ENCODE assay signal across 8 mouse cellular contexts in genomic region chr9:37030347-37031213, GRCm38 (mm10).
DNase-seq lines count a peak whose midpoint lies in the region; ATAC-seq and TF ChIP-seq lines count a peak whose summit lies in the region.

No protein-coding gene starts in this region.

- TF ChIP-seq CTCF in cerebellum, adult 2 months (IDR thresholded peaks at IDR 0.05; ENCODE audit: borderline replicate concordance, insufficient read depth, low read depth, low read length): no peak

- no peaks in the 10 kb centered on the region for H3K9me3 ChIP-seq in lung, embryonic 16.5 days (ENCODE audit: control insufficient read depth, low read length)
- H3K9me3 ChIP-seq in forebrain, embryonic 16.5 days (ENCODE audit: control insufficient read depth, low read length): no peaks in the 10 kb centered on the region
- no peaks in the 10 kb centered on the region; the same call in 1 of the 2 replicates for H3K9me3 ChIP-seq in midbrain, embryonic 11.5 days (ENCODE audit: control insufficient read depth, low read length)

- peak; percentile 67 for ATAC-seq in lung, embryonic 16.5 days (ENCODE audit: low read depth)
- ATAC-seq in forebrain, embryonic 16.5 days: peak; percentile 17; the same call in 1 of the 2 replicates
- ATAC-seq in midbrain, embryonic 11.5 days (ENCODE audit: low FRiP score): peak; percentile 20; the same call in 1 of the 2 replicates

- no peak for DNase-seq in lung, adult 18-20 months
- DNase-seq in midbrain, embryonic 11.5 days (ENCODE audit: low spot score, missing footprints): peak; percentile 87
- peak; percentile 40 for DNase-seq in testis, postnatal 14 days (ENCODE audit: low spot score)
- DNase-seq in left cerebral cortex, postnatal 25 days (ENCODE audit: low spot score in 2 of 2): no peak
- no peak for DNase-seq in cerebellum, adult 2 months
- no peak for DNase-seq in thymus, postnatal 0 days (ENCODE audit: low spot score)

- intact Hi-C loops in left cerebral cortex, postnatal 25 days (cut with DNase I): no loop called here

- H3K27ac ChIP-seq in lung, embryonic 16.5 days (ENCODE audit: low read length): no peak overlapping the region; the same call in 1 of the 2 replicates
- no peak overlapping the region; the same call in 1 of the 2 replicates for H3K27ac ChIP-seq in forebrain, embryonic 16.5 days (ENCODE audit: low read length)
- H3K27ac ChIP-seq in midbrain, embryonic 11.5 days (ENCODE audit: low read depth, low read length): peak overlapping the region; percentile 37; the same call in 1 of the 2 replicates
- H3K27ac ChIP-seq in cerebellum, adult 2 months (ENCODE audit: insufficient read depth, low read length): no peak overlapping the region

- no peak overlapping the region for H3K4me2 ChIP-seq in lung, embryonic 16.5 days (ENCODE audit: low read depth, low read length)
- no peak overlapping the region for H3K4me2 ChIP-seq in forebrain, embryonic 16.5 days (ENCODE audit: low read length)
- H3K4me2 ChIP-seq in midbrain, embryonic 11.5 days: no peak overlapping the region

- no peaks in the 10 kb centered on the region for H3K27me3 ChIP-seq in lung, embryonic 16.5 days (ENCODE audit: control insufficient read depth, insufficient read depth, low read depth, low read length)
- no peaks in the 10 kb centered on the region for H3K27me3 ChIP-seq in forebrain, embryonic 16.5 days (replicated peaks; ENCODE audit: control insufficient read depth, insufficient read depth, low read length)
- no peaks in the 10 kb centered on the region for H3K27me3 ChIP-seq in midbrain, embryonic 11.5 days (ENCODE audit: control insufficient read depth, insufficient read depth, low read length)
- no peaks in the 10 kb centered on the region for H3K27me3 ChIP-seq in cerebellum, adult 2 months (ENCODE audit: control insufficient read depth, insufficient read depth, low read length)

- peaks cover 7% of the 10 kb centered on the region for H3K4me1 ChIP-seq in lung, embryonic 16.5 days (replicated peaks; ENCODE audit: control insufficient read depth, insufficient read depth, low read length)
- peaks cover 39% of the 10 kb centered on the region for H3K4me1 ChIP-seq in forebrain, embryonic 16.5 days (replicated peaks; ENCODE audit: control insufficient read depth, insufficient read depth, low read length)
- H3K4me1 ChIP-seq in midbrain, embryonic 11.5 days (ENCODE audit: control insufficient read depth, insufficient read depth, low read length): peaks cover 38% of the 10 kb centered on the region
- peaks cover 11% of the 10 kb centered on the region for H3K4me1 ChIP-seq in cerebellum, adult 2 months (ENCODE audit: control insufficient read depth, insufficient read depth, low read length)

- H3K4me3 ChIP-seq in lung, embryonic 16.5 days (ENCODE audit: low read length): no peak overlapping the region
- no peak overlapping the region for H3K4me3 ChIP-seq in forebrain, embryonic 16.5 days (replicated peaks; ENCODE audit: low read length)
- H3K4me3 ChIP-seq in midbrain, embryonic 11.5 days (ENCODE audit: low read depth, low read length): no peak overlapping the region
- H3K4me3 ChIP-seq in cerebellum, adult 2 months (replicated peaks; ENCODE audit: insufficient read depth, low read depth, low read length): no peak overlapping the region

- no peak for TF ChIP-seq POLR2A in cerebellum, adult 2 months (IDR thresholded peaks at IDR 0.05; ENCODE audit: borderline replicate concordance, insufficient read depth, low read length)

- no peak overlapping the region for H3K9ac ChIP-seq in lung, embryonic 16.5 days (ENCODE audit: low read length)
- H3K9ac ChIP-seq in forebrain, embryonic 16.5 days (replicated peaks; ENCODE audit: low read depth, low read length): no peak overlapping the region
- H3K9ac ChIP-seq in midbrain, embryonic 11.5 days (ENCODE audit: low read length): no peak overlapping the region

- H3K36me3 ChIP-seq in lung, embryonic 16.5 days (ENCODE audit: control insufficient read depth, insufficient read depth, low read length): no peaks in the 10 kb centered on the region
- H3K36me3 ChIP-seq in forebrain, embryonic 16.5 days (ENCODE audit: control insufficient read depth, insufficient read depth): no peaks in the 10 kb centered on the region
- no peaks in the 10 kb centered on the region for H3K36me3 ChIP-seq in midbrain, embryonic 11.5 days (ENCODE audit: control insufficient read depth, insufficient read depth, low read length)

- WGBS in lung, embryonic 16.5 days: 33% methylated on average over 9 of the region's 9 CpGs
- 23% methylated on average over 9 of the region's 9 CpGs for WGBS in forebrain, embryonic 16.5 days
- WGBS in midbrain, embryonic 11.5 days: 29% methylated on average over 9 of the region's 9 CpGs
- WGBS in cerebellum, adult 2 months: 56% methylated on average over 9 of the region's 9 CpGs

Comparison
In these comparisons a context has a peak if more than half of its experiments do, and no peak if none do; other contexts are left out.
1. ATAC-seq: peak in every context shown above with its lines; median percentile 67 in lung, embryonic 16.5 days; 20 in midbrain, embryonic 11.5 days; 17 in forebrain, embryonic 16.5 days.
2. DNase-seq: peak in midbrain, embryonic 11.5 days (single experiment) and testis, postnatal 14 days (single experiment); none in lung, adult 18-20 months (0 of 2), left cerebral cortex, postnatal 25 days (0 of 2), cerebellum, adult 2 months (0 of 2) and thymus, postnatal 0 days (single experiment).